Mouse (Mus musculus): ENCODE results near the gene Rrp1. TPM values are rescaled to one million over a fixed set of nuclear protein-coding genes. Genes with fewer than 3 reads are reported as not detected.

Rrp1 gene
- polyA plus RNA-seq, 1 experiment from 2014 or later: 336 TPM

DNA sequence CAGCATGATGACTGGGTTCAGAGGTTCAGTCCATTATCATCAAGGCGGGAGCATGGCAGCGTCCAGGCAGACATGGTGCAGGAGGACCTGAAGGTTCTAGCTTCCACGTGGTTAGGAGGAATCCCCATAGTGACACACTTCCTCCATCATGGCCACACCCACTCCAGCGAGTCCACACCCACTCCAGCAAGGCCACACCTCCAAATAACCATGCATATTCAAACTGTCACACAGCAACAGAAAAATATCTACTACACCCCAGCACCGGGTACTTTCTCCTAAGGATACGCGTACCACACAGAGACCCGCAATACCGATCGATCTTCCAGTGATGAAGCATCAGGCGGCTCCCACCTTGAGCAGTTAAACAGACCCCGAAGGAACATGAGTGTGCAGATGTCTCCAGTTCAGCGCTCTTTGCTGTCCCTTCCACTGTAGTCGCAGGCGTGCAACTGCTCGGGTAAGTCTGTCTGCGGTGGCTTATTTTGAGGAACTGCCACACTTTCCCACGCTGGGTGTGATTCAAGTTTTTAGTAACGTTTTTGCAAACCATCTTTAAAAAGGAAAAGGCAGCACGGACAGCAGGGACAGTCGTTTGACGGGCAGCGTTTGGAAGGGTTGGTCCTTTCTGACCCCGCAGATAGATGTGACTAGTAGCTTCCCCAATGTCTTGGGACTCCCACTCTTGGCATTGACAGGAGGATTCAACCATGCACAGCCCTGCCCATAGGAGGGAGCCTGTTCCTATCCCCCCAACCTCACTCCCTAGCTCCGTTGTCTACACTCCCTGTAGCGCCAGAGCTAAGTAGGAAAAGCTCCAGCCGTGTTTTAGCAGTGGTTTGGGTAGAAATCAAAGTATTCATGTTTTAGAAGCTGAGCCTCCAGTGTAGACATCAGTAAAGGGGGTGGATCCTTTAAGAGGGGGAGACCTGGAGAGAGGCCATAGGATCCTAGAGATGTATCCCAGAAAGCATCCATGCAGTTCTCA lies 39.9 kb downstream of the Rrp1 start:
- Histone ChIP-seq H3K4me3 (replicated peaks; ENCODE audit: low read length) (no peak overlapping the region), H3K27me3 (ENCODE audit: control insufficient read depth, insufficient read depth, low read length) (no peaks in the 10 kb centered on the region), H3K4me2 (replicated peaks) (no peak overlapping the region), H3K9me3 (ENCODE audit: control insufficient read depth, low read length) (no peaks in the 10 kb centered on the region), H3K9ac (no peak overlapping the region), H3K27ac (no peak overlapping the region), H3K4me1 (replicated peaks; ENCODE audit: control insufficient read depth, insufficient read depth, low read length) (no peaks in the 10 kb centered on the region), H3K36me3 (replicated peaks; ENCODE audit: control insufficient read depth, insufficient read depth) (no peaks in the 10 kb centered on the region)
- WGBS: 65% methylated on average over 27 of the region's 27 CpGs
- no peak for ATAC-seq (ENCODE audit: low FRiP score)
- no peak for DNase-seq (ENCODE audit: low spot score)

DNA sequence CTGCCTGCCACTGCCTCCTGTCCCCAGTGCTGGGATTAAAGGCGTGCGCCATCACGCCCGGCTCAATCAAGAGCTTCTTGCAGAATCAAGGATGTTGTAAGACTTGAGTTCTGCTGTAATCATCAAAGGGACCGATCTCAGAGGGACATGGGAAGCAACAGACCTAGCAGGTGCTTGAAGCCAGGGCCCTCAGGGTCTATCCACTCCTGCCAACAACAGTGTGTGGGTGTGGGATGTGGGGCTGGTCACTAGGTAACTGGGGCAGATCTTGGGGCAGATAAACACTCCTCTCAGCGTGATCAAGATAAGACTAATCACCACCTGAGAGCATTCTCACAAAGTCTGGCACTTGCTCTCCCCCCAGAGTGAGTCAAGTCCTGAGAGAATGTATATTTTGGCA lies 41.1 kb downstream of the Rrp1 start:
- no peak for DNase-seq (ENCODE audit: low spot score)
- no peak overlapping the region for H3K27ac ChIP-seq
- WGBS: 88% methylated on average over 6 of the region's 6 CpGs

DNA sequence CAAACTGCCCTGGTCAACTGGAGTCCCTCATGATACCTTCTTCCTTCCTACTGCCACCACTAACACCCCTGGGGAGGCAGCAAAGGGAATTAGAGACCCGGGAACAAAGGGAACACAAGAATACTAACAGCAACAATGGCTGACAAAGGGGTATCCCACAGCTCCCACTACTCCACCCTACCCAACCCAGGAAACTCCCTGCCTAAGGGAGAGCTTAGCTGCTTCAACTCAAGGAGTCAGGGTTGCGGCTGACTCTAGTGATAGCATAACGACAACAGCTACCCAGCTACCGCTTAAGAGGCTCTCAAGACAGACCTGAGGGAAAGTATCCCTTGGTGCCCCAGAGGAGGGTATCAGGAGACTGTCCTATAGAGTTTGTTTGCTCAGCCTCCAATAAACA lies 45.3 kb downstream of the Rrp1 start:
- Histone ChIP-seq H3K4me2 (replicated peaks) (no peak overlapping the region), H3K9ac (no peak overlapping the region), H3K36me3 (replicated peaks; ENCODE audit: control insufficient read depth, insufficient read depth) (no peaks in the 10 kb centered on the region), H3K27ac (no peak overlapping the region), H3K9me3 (ENCODE audit: control insufficient read depth, low read length) (no peaks in the 10 kb centered on the region), H3K4me3 (replicated peaks; ENCODE audit: low read length) (no peak overlapping the region), H3K4me1 (replicated peaks; ENCODE audit: control insufficient read depth, insufficient read depth, low read length) (no peaks in the 10 kb centered on the region), H3K27me3 (ENCODE audit: control insufficient read depth, insufficient read depth, low read length) (no peaks in the 10 kb centered on the region)
- ATAC-seq (ENCODE audit: low FRiP score) (no peak), DNase-seq (ENCODE audit: low spot score) (no peak)
- 59% methylated on average over 4 of the region's 4 CpGs for WGBS

More for the DNA sequence above, 41.1 kb downstream of the Rrp1 start:
- Histone ChIP-seq H3K36me3 (replicated peaks; ENCODE audit: control insufficient read depth, insufficient read depth) (no peaks in the 10 kb centered on the region), H3K9ac (no peak overlapping the region), H3K27me3 (ENCODE audit: control insufficient read depth, insufficient read depth, low read length) (no peaks in the 10 kb centered on the region), H3K4me1 (replicated peaks; ENCODE audit: control insufficient read depth, insufficient read depth, low read length) (no peaks in the 10 kb centered on the region), H3K9me3 (ENCODE audit: control insufficient read depth, low read length) (no peaks in the 10 kb centered on the region), H3K4me2 (replicated peaks) (no peak overlapping the region), H3K4me3 (replicated peaks; ENCODE audit: low read length) (no peak overlapping the region)
- no peak for ATAC-seq (ENCODE audit: low FRiP score)

DNA sequence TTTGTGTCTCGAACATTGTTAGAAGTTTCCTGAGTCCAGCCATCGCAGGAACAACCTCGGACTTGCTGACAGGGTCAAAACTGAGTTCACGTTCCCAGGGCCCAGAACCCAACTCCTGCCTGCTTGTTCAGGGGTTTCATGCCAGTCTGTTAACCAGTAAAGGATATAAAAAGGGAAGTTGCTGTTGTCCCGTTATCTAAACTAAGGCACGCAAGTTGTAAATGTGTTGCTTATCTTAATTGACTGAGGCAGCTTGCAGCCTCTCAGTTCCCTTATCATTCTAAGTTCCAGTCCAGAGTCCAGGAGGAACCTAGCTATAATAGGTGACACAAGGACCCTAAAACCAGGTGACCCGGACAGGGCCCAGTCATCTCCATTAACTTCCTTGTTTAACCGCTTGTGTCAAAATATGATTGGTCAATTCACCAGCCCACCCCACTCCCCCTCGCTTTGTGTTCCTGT lies 46.0 kb downstream of the Rrp1 start:
- Histone ChIP-seq H3K27ac (no peak overlapping the region), H3K9me3 (ENCODE audit: control insufficient read depth, low read length) (no peaks in the 10 kb centered on the region), H3K4me1 (replicated peaks; ENCODE audit: control insufficient read depth, insufficient read depth, low read length) (no peaks in the 10 kb centered on the region), H3K9ac (no peak overlapping the region), H3K36me3 (replicated peaks; ENCODE audit: control insufficient read depth, insufficient read depth) (no peaks in the 10 kb centered on the region), H3K4me2 (replicated peaks) (no peak overlapping the region), H3K4me3 (replicated peaks; ENCODE audit: low read length) (no peak overlapping the region), H3K27me3 (ENCODE audit: control insufficient read depth, insufficient read depth, low read length) (no peaks in the 10 kb centered on the region)
- DNase-seq (ENCODE audit: low spot score) (no peak), ATAC-seq (ENCODE audit: low FRiP score) (no peak)
- WGBS: 79% methylated on average over 9 of the region's 9 CpGs

DNA sequence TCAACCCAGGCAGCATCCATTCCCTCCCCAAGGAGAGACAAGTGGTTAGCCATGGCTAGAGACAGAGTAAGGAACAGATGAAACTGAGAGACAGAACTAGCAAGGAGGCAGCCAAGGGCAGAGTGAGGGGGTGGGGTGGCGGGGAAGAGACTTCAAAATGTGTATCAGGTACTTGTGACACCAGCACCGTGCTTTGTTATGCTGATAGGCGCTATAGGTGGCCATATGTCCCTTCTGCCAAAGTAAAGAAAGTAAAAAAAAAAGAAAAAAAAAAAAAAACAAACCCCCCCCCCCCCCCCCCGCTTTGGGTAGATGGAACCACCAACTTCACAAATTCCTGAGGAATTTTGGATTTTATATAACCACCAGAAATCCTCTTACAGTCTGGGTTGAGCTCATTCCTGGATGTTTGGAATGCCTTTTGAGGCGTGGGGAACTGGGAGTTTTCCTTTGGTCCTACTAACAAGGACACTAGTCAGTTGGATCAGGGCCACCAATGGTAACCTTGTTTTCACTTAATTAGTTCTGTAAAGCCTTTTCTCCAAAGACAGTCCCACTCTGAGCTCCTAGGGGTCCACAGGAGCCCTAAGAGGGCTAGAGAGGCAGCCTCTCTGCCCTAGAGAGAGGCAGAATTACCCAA lies 46.5 kb downstream of the Rrp1 start:
- Histone ChIP-seq H3K36me3 (replicated peaks; ENCODE audit: control insufficient read depth, insufficient read depth) (no peaks in the 10 kb centered on the region), H3K27ac (no peak overlapping the region), H3K4me2 (replicated peaks) (no peak overlapping the region), H3K4me3 (replicated peaks; ENCODE audit: low read length) (no peak overlapping the region), H3K27me3 (ENCODE audit: control insufficient read depth, insufficient read depth, low read length) (no peaks in the 10 kb centered on the region), H3K4me1 (replicated peaks; ENCODE audit: control insufficient read depth, insufficient read depth, low read length) (no peaks in the 10 kb centered on the region), H3K9me3 (ENCODE audit: control insufficient read depth, low read length) (no peaks in the 10 kb centered on the region), H3K9ac (no peak overlapping the region)
- 52% methylated on average over 5 of the region's 5 CpGs for WGBS
- no peak for DNase-seq (ENCODE audit: low spot score)
- no peak for ATAC-seq (ENCODE audit: low FRiP score)

DNA sequence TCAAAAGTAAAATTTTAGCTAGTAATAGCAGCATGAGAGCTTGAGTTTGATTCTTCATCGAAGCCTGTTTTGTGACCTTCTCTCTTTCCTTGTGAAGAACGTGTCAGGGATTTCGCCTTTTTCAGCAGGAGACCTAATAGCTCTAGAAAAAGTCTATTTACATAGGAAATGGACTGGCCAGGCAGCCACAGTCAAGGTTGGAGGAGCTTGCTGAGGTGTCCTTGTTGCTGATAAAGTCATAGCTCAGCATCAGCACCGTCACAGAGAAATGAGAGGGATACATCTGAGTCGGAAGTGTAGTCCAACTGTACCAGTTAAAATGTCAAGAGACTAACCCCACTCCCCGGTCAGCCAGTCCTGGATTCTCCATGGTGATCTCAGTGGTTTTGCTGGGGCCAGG lies 47.3 kb downstream of the Rrp1 start:
- DNase-seq (ENCODE audit: low spot score) (no peak), ATAC-seq (ENCODE audit: low FRiP score) (no peak)
- Histone ChIP-seq H3K4me3 (replicated peaks; ENCODE audit: low read length) (no peak overlapping the region), H3K4me2 (replicated peaks) (no peak overlapping the region), H3K9me3 (ENCODE audit: control insufficient read depth, low read length) (no peaks in the 10 kb centered on the region), H3K9ac (no peak overlapping the region), H3K36me3 (replicated peaks; ENCODE audit: control insufficient read depth, insufficient read depth) (no peaks in the 10 kb centered on the region), H3K27me3 (ENCODE audit: control insufficient read depth, insufficient read depth, low read length) (no peaks in the 10 kb centered on the region), H3K4me1 (replicated peaks; ENCODE audit: control insufficient read depth, insufficient read depth, low read length) (no peaks in the 10 kb centered on the region), H3K27ac (no peak overlapping the region)
- WGBS: 84% methylated on average over 6 of the region's 6 CpGs

DNA sequence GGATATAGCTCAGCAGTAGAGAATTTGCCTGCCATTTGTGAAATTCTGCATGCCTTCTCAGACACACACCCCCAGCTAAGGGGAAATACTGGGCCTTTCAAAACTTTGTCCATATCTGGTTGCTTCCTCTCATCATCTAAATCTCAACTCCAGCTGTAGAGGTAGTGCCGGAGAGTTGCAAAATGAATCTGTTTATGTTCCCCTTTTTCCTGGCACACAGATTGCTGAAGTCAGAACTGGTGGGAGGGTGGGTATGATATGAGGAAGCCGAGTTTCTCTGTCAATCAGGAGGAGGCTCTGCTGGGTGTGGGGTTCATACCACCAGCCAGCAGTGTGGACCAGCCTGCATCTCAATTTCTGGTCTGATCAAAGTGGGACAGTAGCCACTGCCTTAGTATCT lies 48.7 kb downstream of the Rrp1 start:
- H3K4me2 ChIP-seq (replicated peaks): no peak overlapping the region
- no peaks in the 10 kb centered on the region for H3K9me3 ChIP-seq (ENCODE audit: control insufficient read depth, low read length)
- no peaks in the 10 kb centered on the region for H3K36me3 ChIP-seq (replicated peaks; ENCODE audit: control insufficient read depth, insufficient read depth)
- DNase-seq (ENCODE audit: low spot score) (no peak), ATAC-seq (ENCODE audit: low FRiP score) (no peak)
- no peak overlapping the region for H3K27ac ChIP-seq
- no peaks in the 10 kb centered on the region for H3K27me3 ChIP-seq (ENCODE audit: control insufficient read depth, insufficient read depth, low read length)
- no peaks in the 10 kb centered on the region for H3K4me1 ChIP-seq (replicated peaks; ENCODE audit: control insufficient read depth, insufficient read depth, low read length)
- H3K4me3 ChIP-seq (replicated peaks; ENCODE audit: low read length): no peak overlapping the region
- 91% methylated on average over 2 of the region's 2 CpGs for WGBS
- H3K9ac ChIP-seq: no peak overlapping the region

DNA sequence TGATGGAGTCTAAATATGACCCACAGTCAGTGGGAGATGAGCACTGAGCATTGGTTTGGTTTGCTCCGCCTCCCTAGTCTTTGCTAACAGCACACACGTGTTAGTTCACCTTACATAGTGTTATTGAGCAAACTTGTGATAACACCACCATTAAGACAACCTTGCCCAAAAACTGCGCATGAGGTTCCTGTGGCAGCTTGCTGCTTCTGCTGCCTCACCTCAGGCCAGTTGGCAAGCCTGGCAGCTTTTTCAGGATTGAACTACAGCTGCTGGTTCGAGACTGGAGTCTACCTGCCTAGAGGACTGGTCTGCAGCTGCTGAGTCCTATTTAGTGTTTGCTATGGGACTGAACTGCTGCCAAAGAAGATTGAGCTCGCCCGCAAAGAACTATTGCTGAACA lies 49.5 kb downstream of the Rrp1 start:
- H3K36me3 ChIP-seq (replicated peaks; ENCODE audit: control insufficient read depth, insufficient read depth): no peaks in the 10 kb centered on the region
- no peak for DNase-seq (ENCODE audit: low spot score)
- no peak overlapping the region for H3K4me2 ChIP-seq (replicated peaks)
- no peak overlapping the region for H3K4me3 ChIP-seq (replicated peaks; ENCODE audit: low read length)
- H3K9ac ChIP-seq: no peak overlapping the region
- H3K9me3 ChIP-seq (ENCODE audit: control insufficient read depth, low read length): no peaks in the 10 kb centered on the region
- WGBS: 90% methylated on average over 6 of the region's 6 CpGs
- no peaks in the 10 kb centered on the region for H3K4me1 ChIP-seq (replicated peaks; ENCODE audit: control insufficient read depth, insufficient read depth, low read length)
- H3K27ac ChIP-seq: no peak overlapping the region
- ATAC-seq (ENCODE audit: low FRiP score): no peak
- no peaks in the 10 kb centered on the region for H3K27me3 ChIP-seq (ENCODE audit: control insufficient read depth, insufficient read depth, low read length)

DNA sequence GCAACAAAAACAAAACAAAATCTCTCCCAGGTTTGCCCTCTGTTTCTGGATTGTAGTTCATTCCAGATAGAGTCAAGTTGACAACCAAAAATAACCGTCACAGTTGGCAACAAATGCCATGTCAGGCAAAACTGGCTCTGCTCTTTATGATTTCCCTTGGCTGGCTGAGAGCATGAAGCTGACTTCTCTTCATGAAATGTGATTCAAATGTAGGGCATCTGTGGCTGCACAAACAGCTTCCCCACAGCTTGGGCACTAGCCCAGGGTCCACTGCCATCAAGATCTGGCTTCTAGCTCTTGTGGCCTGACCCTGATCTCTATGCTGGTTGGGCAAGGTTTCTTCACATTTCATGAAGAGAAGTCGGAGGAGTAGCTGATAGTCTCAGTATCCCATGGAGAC lies 50.9 kb downstream of the Rrp1 start:
- H3K4me2 ChIP-seq (replicated peaks): no peak overlapping the region
- no peak for DNase-seq (ENCODE audit: low spot score)
- no peak overlapping the region for H3K9ac ChIP-seq
- H3K27ac ChIP-seq: no peak overlapping the region
- no peak overlapping the region for H3K4me3 ChIP-seq (replicated peaks; ENCODE audit: low read length)
- 86% methylated on average over 2 of the region's 2 CpGs for WGBS
- no peaks in the 10 kb centered on the region for H3K9me3 ChIP-seq (ENCODE audit: control insufficient read depth, low read length)
- ATAC-seq (ENCODE audit: low FRiP score): no peak
- H3K27me3 ChIP-seq (ENCODE audit: control insufficient read depth, insufficient read depth, low read length): no peaks in the 10 kb centered on the region
- H3K4me1 ChIP-seq (replicated peaks; ENCODE audit: control insufficient read depth, insufficient read depth, low read length): no peaks in the 10 kb centered on the region
- no peaks in the 10 kb centered on the region for H3K36me3 ChIP-seq (replicated peaks; ENCODE audit: control insufficient read depth, insufficient read depth)
